Mouse (Mus musculus): ENCODE measurements around the gene Gadd45b.

GRCm38 (mm10) chr10:80962585-80962984, 32.7 kb downstream of the Gadd45b start:
- TF ChIP-seq CTCF (IDR thresholded peaks at IDR 0.05; ENCODE audit: low read depth) (no peak), EP300 (optimal IDR thresholded peaks at IDR 0.05) (no peak)

All from stomach, postnatal 0 days (tissue).